Mouse (Mus musculus) ES-E14 (cell line): ENCODE measurements around the gene E130308A19Rik. TPM values are rescaled to one million over a fixed set of nuclear protein-coding genes. Genes with fewer than 3 reads are reported as not detected.

ENCODE experiments used
- DNase-seq: peaks from one replicate; pipeline ENCODE4 v3.0.0-alpha.2; 2013; ENCODE audit warnings: low read depth, low spot score
- H3K27ac ChIP-seq: 2 replicates; pipeline ENCODE4 v1.5.1; 2012; ENCODE audit warnings: low read depth, mild to moderate bottlenecking, low read length, moderate library complexity, mixed read lengths; ENCODE audit not compliant: poor library complexity, insufficient read depth, severe bottlenecking
- H3K36me3 ChIP-seq: 2 replicates; pipeline ENCODE4 v1.6.1; 2012; ENCODE audit warnings: mild to moderate bottlenecking, low read length, moderate library complexity, mixed read lengths; ENCODE audit not compliant: control insufficient read depth, poor library complexity, insufficient read depth, severe bottlenecking
- H3K4me1 ChIP-seq, 2 experiments: fragments of 150-350 bp in 1 of 2; sonication (generic) in 1 of 2; 2 replicates each; pipeline ENCODE4 v1.6.1; 2012; ENCODE audit warnings: low read length in 2 of 2, mild to moderate bottlenecking in 1 of 2, mixed read lengths in 1 of 2; ENCODE audit not compliant: control insufficient read depth in 2 of 2, insufficient read depth in 2 of 2, poor library complexity in 1 of 2
- H3K4me3 ChIP-seq, 2 experiments: fragments of 150-350 bp in 1 of 2; sonication (generic) in 1 of 2; 2 replicates each; pipeline ENCODE4 v1.5.1; 2012; ENCODE audit warnings: low read length in 2 of 2, low read depth in 1 of 2, mild to moderate bottlenecking in 1 of 2, mixed read lengths in 1 of 2; ENCODE audit not compliant: insufficient read depth in 1 of 2, poor library complexity in 1 of 2, severe bottlenecking in 1 of 2
- H3K9ac ChIP-seq: 2 replicates; pipeline ENCODE4 v1.6.1; 2012; ENCODE audit warnings: low read depth, mild to moderate bottlenecking, low read length, mixed read lengths; ENCODE audit not compliant: poor library complexity, insufficient read depth, severe bottlenecking
- H3K9me3 ChIP-seq: fragments of 150-350 bp; sonication (generic); 2 replicates; pipeline ENCODE4 v1.6.1; 2012; ENCODE audit warnings: low read depth, mild to moderate bottlenecking, low read length; ENCODE audit not compliant: control insufficient read depth, insufficient read depth
- CHD2 ChIP-seq: IDR thresholded peaks from 2 replicates; pipeline ENCODE4 v1.6.1; 2014; ENCODE audit warnings: mild to moderate bottlenecking, low read depth, low read length, inconsistent platforms
- HCFC1 ChIP-seq: IDR thresholded peaks from 2 replicates; pipeline ENCODE4 v1.6.1; 2012; ENCODE audit warnings: low read length, inconsistent platforms, borderline replicate concordance; ENCODE audit not compliant: insufficient read depth
- MAFK ChIP-seq: IDR thresholded peaks from 2 replicates; pipeline ENCODE4 v1.6.1; 2014; ENCODE audit warnings: mild to moderate bottlenecking, low read depth, low read length, inconsistent platforms; ENCODE audit not compliant: insufficient read depth
- ZC3H11A ChIP-seq: IDR thresholded peaks from 2 replicates; pipeline ENCODE4 v1.6.1; 2012; ENCODE audit warnings: low read depth, mild to moderate bottlenecking, inconsistent platforms, low read length, borderline replicate concordance
- ZNF384 ChIP-seq: IDR thresholded peaks from 2 replicates; pipeline ENCODE4 v1.6.1; 2012; ENCODE audit warnings: low read depth, low read length, inconsistent platforms
- in situ Hi-C, 2 experiments: fragments of 600-800 bp; cut with MboI; formaldehyde crosslinking; loops; one replicate each; pipeline ENCODE4 v1.15.1; 2025; ENCODE audit warnings: low sequenced_read_pairs in 2 of 2, inconsistent platforms in 1 of 2; ENCODE audit not compliant: unreplicated experiment in 2 of 2
- total RNA-seq: library from RNA; depleted of rRNA; stranded (reverse); fragments of 300-350 nt; gene quantifications from 2 replicates; pipeline ENCODE4 v1.2.3, GENCODE M21; 2012

Gene E130308A19Rik
- total RNA-seq, 1 experiment: 14.9 TPM

DNA sequence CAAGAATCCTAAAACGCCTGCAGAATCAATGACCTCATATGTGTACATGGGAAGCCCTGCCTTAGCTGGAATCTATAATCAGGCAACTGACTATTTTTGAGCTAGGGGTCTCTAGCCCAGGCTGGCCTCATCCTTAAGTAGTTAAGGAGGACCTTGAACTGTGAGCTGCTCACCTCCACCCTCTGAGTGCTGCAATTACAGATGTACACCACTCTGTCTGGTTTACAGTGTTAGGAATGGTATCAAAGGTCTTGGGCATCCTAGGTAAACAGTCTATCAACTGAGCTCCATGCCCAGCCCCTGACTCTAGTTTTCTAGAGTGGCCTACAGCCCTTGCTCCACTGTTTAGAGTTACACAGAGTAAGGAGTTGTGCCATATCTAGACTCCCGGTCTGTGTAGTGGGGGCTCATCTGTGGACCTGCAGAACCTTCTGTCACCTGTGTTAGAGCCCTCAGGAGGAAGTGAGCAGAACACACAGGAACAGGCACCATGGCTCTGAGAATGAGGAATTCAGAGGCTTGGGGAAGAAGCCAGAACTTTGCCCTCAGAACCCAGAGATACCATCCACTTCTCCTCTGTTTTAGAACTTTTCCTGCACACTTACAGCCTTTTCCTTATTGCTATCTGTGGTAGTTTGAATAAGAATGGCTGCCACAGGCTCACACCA, 169.9 kb downstream of the E130308A19Rik start:
- in situ Hi-C loops: no loop called here
- no peak overlapping the region for H3K27ac ChIP-seq
- DNase-seq: no peak
- H3K4me1 ChIP-seq: no peaks in the 10 kb centered on the region
- TF ChIP-seq ZC3H11A (no peak), ZNF384 (no peak), CHD2 (no peak), HCFC1 (no peak), MAFK (no peak)
- no peak overlapping the region for H3K4me3 ChIP-seq
- H3K36me3 ChIP-seq: no peaks in the 10 kb centered on the region
- no peak overlapping the region for H3K9ac ChIP-seq
- no peaks in the 10 kb centered on the region for H3K9me3 ChIP-seq

DNA sequence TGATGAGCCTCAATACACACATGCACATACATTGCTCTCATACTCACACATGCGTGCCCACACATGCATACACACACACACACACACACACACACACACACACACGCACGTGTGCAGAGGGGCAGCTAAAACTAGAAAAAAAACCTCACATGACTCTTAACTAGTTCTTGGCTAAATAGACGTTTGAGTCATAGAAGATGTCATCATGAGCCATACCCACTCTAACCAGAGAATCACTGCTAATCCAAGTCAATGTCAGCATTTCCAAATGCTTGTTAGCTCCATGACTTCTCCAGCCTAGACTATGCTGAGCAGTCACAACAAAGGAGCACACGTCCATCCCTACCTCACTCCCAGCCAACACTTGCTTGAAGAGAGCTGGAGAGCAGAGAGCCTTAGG, 174.2 kb downstream of the E130308A19Rik start:
- Histone ChIP-seq H3K4me1 (no peaks in the 10 kb centered on the region), H3K27ac (no peak overlapping the region), H3K4me3 (no peak overlapping the region), H3K9me3 (no peaks in the 10 kb centered on the region), H3K9ac (no peak overlapping the region), H3K36me3 (no peaks in the 10 kb centered on the region)
- DNase-seq: no peak
- in situ Hi-C loops: no loop called here
- TF ChIP-seq CHD2 (no peak), ZNF384 (no peak), HCFC1 (no peak), MAFK (no peak)

DNA sequence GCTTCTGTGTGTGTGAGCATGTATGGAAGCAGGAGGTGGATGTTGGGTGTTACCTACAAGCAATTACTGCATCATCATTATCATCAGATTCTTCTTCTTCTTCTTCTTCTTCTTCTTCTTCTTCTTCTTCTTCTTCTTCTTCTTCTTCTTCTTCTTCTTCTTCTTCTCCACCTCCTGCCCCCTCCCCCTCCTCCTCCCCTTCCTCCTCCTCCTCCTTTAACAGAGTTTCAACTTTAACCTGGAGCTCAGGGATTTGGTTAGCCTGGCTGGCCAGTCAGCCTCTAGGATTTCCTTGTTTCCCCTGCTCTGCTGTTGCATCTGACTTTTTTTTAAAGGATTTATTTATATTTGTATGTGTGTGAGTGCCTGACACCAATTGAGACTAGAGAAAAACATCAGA, 175.5 kb downstream of the E130308A19Rik start, which contains the start of gene Inip:
Gene Inip (minus strand): TSS at position 101 of the 400 bp plus-strand sequence.
- Histone ChIP-seq H3K9ac (no peak within 1 kb of the TSS), H3K27ac (no peak within 1 kb of the TSS), H3K9me3 (no peaks in the 10 kb centered on the region), H3K36me3 (no peaks in the 10 kb centered on the region), H3K4me3 (no peak within 1 kb of the TSS), H3K4me1 (no peaks in the 10 kb centered on the region)
- DNase-seq: no peak
- in situ Hi-C loops: no loop called here
- TF ChIP-seq ZC3H11A (no peak), ZNF384 (no peak), HCFC1 (no peak), CHD2 (no peak), MAFK (no peak)

DNA sequence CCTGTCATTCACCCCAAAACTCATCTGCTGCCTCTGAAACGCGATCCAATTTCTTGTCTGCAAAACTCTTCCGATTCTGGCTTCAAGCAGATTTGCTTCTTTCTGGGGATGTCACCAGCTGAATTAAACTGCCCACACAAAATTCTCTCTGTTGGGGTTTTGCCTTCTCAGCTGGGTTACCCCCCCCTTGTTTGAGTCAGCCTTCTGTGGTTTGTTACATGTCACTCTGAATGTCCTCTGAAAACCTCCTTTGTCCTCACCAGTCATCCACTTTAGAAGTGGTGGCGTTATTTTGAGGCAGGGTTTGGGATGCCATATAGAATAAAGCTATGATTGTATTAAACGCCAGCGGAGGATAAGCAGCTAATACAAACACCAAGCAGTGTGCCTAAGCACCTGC, 176.1 kb downstream of the E130308A19Rik start:
- Histone ChIP-seq H3K27ac (no peak overlapping the region), H3K4me3 (no peak overlapping the region), H3K9ac (no peak overlapping the region), H3K4me1 (peaks cover 0 to 2% of the 10 kb centered on the region in 2 experiments; a peak in 2 of 4 replicates), H3K9me3 (no peaks in the 10 kb centered on the region), H3K36me3 (no peaks in the 10 kb centered on the region)
- in situ Hi-C loops: no loop called here
- no peak for TF ChIP-seq MAFK
- TF ChIP-seq ZC3H11A: no peak
- TF ChIP-seq CHD2: no peak
- no peak for TF ChIP-seq HCFC1
- DNase-seq: no peak

DNA sequence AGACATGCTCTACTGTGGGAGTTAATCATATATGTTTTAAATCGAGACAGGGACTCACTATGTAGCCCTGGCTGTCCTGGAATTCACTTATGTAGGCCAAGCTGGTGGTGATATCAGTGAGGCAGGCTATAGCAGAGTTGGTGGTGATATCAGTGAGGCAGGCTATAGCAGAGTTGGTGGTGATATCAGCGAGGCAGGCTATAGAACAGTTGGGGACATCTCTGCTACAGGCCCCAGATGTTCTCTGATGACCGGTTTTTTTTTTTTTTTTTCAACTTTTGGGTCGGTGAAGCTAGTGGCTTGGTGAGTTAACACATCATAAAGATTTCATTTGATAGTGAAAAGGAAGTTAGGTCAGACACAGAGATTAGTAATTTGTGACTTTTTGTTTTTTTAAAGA, 176.8 kb downstream of the E130308A19Rik start:
- H3K27ac ChIP-seq: no peak overlapping the region
- no peak overlapping the region for H3K4me3 ChIP-seq
- no peak for DNase-seq
- no peaks in the 10 kb centered on the region for H3K36me3 ChIP-seq
- peaks cover 2 to 6% of the 10 kb centered on the region in 2 experiments; a peak in 3 of 4 replicates for H3K4me1 ChIP-seq
- H3K9me3 ChIP-seq: no peaks in the 10 kb centered on the region
- TF ChIP-seq CHD2: no peak
- no peak for TF ChIP-seq ZC3H11A
- TF ChIP-seq ZNF384: no peak
- TF ChIP-seq MAFK: no peak
- no peak for TF ChIP-seq HCFC1
- H3K9ac ChIP-seq: no peak overlapping the region
- in situ Hi-C loops: no loop called here
